Mouse (Mus musculus) lung, adult 2 months (tissue): ENCODE measurements around the gene Zbtb40.

Experiments used
- CTCF ChIP-seq: fragments of 200-500 bp; IDR thresholded peaks from 2 replicates; pipeline ENCODE4 v1.5.1; 2011; ENCODE audit warnings: mild to moderate bottlenecking, low read length, control low read depth; ENCODE audit not compliant: insufficient read depth
- POLR2A ChIP-seq: fragments of 200-500 bp; IDR thresholded peaks from 2 replicates; pipeline ENCODE4 v1.6.1; 2011; ENCODE audit warnings: low read depth, mild to moderate bottlenecking, control low read depth, low read length, borderline replicate concordance; ENCODE audit errors: extremely low read depth

GRCm38 (mm10) chr4:137020065-137020464 is 28.5 kb downstream of the Zbtb40 start:
- no peak for TF ChIP-seq POLR2A
- no peak for TF ChIP-seq CTCF
